Mouse (Mus musculus) forebrain, embryonic 16.5 days (tissue): Measurements from ENCODE around the gene Astn2. TPM values are rescaled to one million over a fixed set of nuclear protein-coding genes. Genes with fewer than 3 reads are reported as not detected.

Experiments used
- ATAC-seq: fragments of 200-750 bp; cut with Nextera tagmentation; 2 replicates; pipeline ENCODE4 v1.8.0; 2017; ENCODE audit warnings: mild to moderate bottlenecking, moderate library complexity
- H3K27ac ChIP-seq: fragments of 300-500 bp; sonication (generic); 2 replicates; pipeline ENCODE4 v1.5.1; 2014; ENCODE audit warnings: low read length, control low read depth
- H3K27me3 ChIP-seq: fragments of 300-500 bp; sonication (generic); replicated peaks from 2 replicates; pipeline ENCODE4 v1.6.1; 2014; ENCODE audit warnings: low read length; ENCODE audit not compliant: control insufficient read depth, insufficient read depth
- H3K36me3 ChIP-seq: fragments of 300-500 bp; sonication (generic); 2 replicates; pipeline ENCODE4 v1.6.1; 2014; ENCODE audit not compliant: control insufficient read depth, insufficient read depth
- H3K4me1 ChIP-seq: fragments of 300-500 bp; sonication (generic); replicated peaks from 2 replicates; pipeline ENCODE4 v1.6.1; 2014; ENCODE audit warnings: low read length; ENCODE audit not compliant: control insufficient read depth, insufficient read depth
- H3K4me2 ChIP-seq: fragments of 300-500 bp; sonication (generic); 2 replicates; pipeline ENCODE4 v1.6.1; 2014; ENCODE audit warnings: mild to moderate bottlenecking, low read length, control low read depth
- H3K4me3 ChIP-seq: fragments of 300-500 bp; sonication (generic); replicated peaks from 2 replicates; pipeline ENCODE4 v1.5.1; 2014; ENCODE audit warnings: mild to moderate bottlenecking, low read length, control low read depth
- H3K9ac ChIP-seq: fragments of 300-500 bp; sonication (generic); replicated peaks from 2 replicates; pipeline ENCODE4 v1.6.1; 2014; ENCODE audit warnings: low read depth, low read length, control low read depth
- H3K9me3 ChIP-seq: fragments of 300-500 bp; sonication (generic); 2 replicates; pipeline ENCODE4 v1.6.1; 2016; ENCODE audit warnings: low read length; ENCODE audit not compliant: control insufficient read depth
- WGBS: fragments of 180-500 bp; shearing (Covaris S2); extraction: QIAGEN DNeasy Blood & Tissue Kit; methylation state at CpG from one replicate; pipeline ENCODE4 v1.1.7; 2014; 5-methylcytosine and 5-hydroxymethylcytosine counted together
- polyA plus RNA-seq: library from polyadenylated mRNA; unstranded; fragments of >200 nt; fragmentation: Nextera tagmentation; extraction: Ambion mirVana; gene quantifications from 2 replicates; pipeline ENCODE4 v1.2.1, GENCODE M21; 2015

The Astn2 gene
- polyA plus RNA-seq: 0.65 and 1.5 TPM in 2 replicates

DNA sequence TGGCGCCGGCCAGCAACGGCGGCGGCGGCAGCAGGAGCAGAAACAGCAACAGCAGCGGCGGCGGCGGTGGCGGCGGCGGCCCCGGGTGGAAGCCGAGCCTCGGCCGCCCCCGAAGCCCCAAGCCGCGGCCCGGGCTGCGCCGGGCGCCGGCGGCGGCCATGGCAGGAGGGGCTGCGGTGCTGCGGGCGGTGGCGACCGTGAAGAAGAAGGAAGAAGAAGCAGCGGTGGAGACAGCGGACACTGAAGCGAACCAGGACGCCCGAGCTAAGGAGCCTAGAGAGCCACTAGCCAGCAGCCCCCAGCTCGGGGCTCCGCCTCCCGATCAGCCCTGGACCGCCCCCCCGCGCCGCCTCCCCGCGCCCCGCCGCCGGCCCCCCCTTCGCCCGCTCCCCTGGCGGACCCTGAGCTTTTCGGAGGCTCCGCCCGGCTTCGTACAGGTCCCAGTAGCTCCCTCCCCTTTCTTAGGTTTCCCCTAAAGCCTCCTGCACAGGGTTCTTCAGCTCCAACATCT is at the start of gene Astn2:
Gene Astn2 (minus strand): TSS at position 411 of the 511 bp plus-strand sequence.
- Histone ChIP-seq H3K9me3 (no peaks in the 10 kb centered on the region), H3K9ac (peak within 1 kb of the TSS; percentile 86), H3K36me3 (no peaks in the 10 kb centered on the region), H3K4me1 (peaks cover 29% of the 10 kb centered on the region), H3K4me3 (peak within 1 kb of the TSS; percentile 81), H3K27me3 (peaks cover 4% of the 10 kb centered on the region; the same call in 1 of the 2 replicates), H3K27ac (peak within 1 kb of the TSS; percentile 47), H3K4me2 (peak within 1 kb of the TSS; percentile 97)
- 0% methylated on average over 37 of the region's 56 CpGs for WGBS
- ATAC-seq: peak; percentile 45

DNA sequence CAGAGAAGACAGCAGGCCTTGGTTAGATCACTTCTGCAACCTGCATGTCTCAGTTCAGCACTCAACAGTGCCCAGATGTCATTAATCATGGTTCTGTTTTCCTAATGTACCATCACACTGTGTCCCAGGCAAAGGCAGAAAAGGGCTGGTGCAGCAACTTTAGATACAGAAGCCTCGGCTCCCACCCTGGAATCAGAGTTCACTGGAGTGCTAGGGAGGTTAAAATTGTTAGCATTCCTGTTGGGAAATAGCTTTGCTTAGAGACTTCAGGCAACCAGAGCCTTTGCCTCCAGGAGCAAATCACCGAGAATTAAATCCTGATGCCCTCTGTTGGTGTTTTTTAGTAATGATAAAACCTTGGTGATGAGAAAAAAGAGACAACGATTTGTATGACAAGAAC is 45.7 kb upstream of the Astn2 start:
- Histone ChIP-seq H3K4me2 (no peak overlapping the region), H3K4me1 (no peaks in the 10 kb centered on the region), H3K27me3 (no peaks in the 10 kb centered on the region), H3K27ac (no peak overlapping the region), H3K4me3 (no peak overlapping the region), H3K36me3 (no peaks in the 10 kb centered on the region), H3K9me3 (no peaks in the 10 kb centered on the region), H3K9ac (no peak overlapping the region)
- WGBS: 51% methylated on average over 3 of the region's 3 CpGs
- no peak for ATAC-seq

DNA sequence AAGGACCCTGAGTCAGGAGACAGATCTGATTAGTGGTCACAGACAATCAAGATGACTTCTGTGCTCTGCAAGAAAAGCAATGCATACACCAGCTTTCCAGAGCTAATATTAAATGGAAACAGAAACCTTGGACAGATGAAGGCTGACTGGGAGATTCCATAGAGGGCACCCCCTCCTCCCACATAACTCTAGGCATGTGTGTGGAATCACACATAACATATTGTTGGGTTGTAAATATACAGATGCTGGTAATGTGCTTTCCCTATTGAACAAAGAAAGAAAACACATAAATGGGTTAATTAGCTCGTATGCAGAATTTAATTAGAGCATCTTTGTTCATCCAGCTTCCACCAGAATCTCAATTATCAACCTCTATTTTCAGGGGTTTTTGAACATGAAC is 26.8 kb upstream of the Astn2 start:
- H3K9ac ChIP-seq: no peak overlapping the region
- ATAC-seq: peak; percentile 88
- peaks cover 5% of the 10 kb centered on the region for H3K4me1 ChIP-seq
- no peak overlapping the region for H3K27ac ChIP-seq
- WGBS: 3% methylated on average over 1 of the region's 1 CpGs
- H3K27me3 ChIP-seq: no peaks in the 10 kb centered on the region
- H3K9me3 ChIP-seq: no peaks in the 10 kb centered on the region
- H3K4me2 ChIP-seq: no peak overlapping the region
- no peaks in the 10 kb centered on the region for H3K36me3 ChIP-seq
- no peak overlapping the region for H3K4me3 ChIP-seq

DNA sequence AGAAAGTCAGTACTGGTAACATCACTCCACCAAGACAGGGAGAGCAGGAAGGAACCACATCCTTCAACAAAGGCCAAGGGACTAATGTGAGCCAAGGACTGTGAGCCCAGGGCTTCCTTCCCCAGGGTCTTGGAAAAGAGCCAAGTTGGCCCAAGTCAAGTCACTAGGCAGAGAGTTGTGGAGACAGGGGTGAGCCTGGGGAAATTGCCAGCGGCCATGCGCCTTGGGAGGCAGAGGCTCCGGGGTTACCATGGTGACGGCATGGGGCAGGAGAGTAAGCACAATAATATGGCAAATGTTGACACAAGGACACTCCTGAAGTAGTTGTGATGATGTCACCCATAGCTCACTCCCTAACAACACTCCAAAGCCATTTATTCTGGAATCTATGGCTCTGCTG is 21.4 kb upstream of the Astn2 start:
- no peaks in the 10 kb centered on the region for H3K4me1 ChIP-seq
- no peaks in the 10 kb centered on the region for H3K36me3 ChIP-seq
- no peaks in the 10 kb centered on the region for H3K27me3 ChIP-seq
- H3K9ac ChIP-seq: no peak overlapping the region
- no peak overlapping the region for H3K4me2 ChIP-seq
- no peak overlapping the region for H3K4me3 ChIP-seq
- no peak overlapping the region for H3K27ac ChIP-seq
- ATAC-seq: peak; percentile 40; the same call in 1 of the 2 replicates
- no peaks in the 10 kb centered on the region for H3K9me3 ChIP-seq
- WGBS: 76% methylated on average over 4 of the region's 4 CpGs

DNA sequence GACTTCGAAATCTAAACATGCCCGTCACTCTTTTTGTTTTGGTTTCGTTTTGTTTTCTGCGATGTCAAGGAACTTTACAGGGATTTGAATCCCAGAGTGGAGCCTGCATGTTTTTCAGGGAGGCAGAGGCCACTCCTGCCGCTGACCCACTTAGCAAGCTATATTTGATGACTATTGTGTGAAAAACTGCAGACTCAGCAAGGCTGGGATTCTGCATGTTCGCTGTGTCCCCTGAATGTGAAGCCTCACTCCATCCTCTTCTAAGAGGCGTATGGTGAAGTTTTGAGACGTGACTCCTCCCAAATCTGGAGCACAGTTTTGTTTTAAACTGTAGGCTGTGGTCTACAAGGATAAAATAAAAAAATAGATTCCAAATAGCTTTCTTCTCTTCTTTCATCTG is 10.4 kb upstream of the Astn2 start:
- H3K27ac ChIP-seq: no peak overlapping the region
- 64% methylated on average over 8 of the region's 8 CpGs for WGBS
- no peaks in the 10 kb centered on the region; the same call in 1 of the 2 replicates for H3K4me1 ChIP-seq
- no peaks in the 10 kb centered on the region for H3K9me3 ChIP-seq
- no peak overlapping the region for H3K9ac ChIP-seq
- H3K36me3 ChIP-seq: no peaks in the 10 kb centered on the region
- ATAC-seq: no peak
- no peak overlapping the region for H3K4me3 ChIP-seq
- no peak overlapping the region for H3K4me2 ChIP-seq
- H3K27me3 ChIP-seq: no peaks in the 10 kb centered on the region

DNA sequence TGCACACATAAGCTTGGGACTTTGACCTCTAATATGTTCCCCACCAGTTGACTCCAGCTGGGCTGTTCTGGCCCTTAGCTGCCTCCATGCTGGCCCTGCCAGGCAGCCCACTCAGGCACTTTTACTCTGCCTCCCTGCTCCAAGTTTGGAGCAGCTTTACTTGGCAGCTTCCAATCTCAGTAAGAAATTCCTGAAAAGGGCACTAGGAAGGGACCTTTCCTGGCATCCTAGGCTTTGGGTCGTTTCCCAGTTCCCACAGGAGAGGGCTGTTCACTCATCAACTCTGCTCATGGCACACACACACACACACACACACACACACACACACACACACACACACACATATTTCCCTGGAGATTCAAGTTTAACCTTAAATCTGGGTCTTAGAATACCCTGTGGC is 675 bp upstream of the Astn2 start:
- WGBS: 15% methylated on average over 1 of the region's 1 CpGs

DNA sequence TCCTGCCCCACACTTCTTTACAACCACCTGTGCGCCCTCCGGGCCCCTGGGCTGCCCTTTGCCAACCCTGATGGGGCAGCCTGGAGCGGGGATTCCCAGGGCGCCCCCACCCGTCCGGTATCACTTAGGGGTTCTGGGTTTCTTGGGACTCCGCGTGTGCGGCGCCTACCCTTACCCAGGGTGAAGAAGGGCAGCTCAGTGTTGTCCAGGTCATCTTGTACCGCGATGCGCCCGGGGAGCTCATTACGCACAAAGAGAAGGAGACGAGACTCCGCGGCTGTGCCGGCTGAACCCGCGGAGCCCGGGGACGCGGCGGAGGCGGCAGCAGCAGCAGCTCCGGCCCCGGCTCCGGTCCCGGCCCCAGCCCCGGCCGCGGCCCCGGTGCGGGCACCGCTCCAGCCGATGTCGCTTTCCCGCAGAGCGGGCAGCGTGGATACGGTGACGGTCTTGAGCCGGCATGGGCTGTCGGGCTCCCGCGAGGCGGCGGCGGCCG is 657 bp downstream of the Astn2 start:
- Histone ChIP-seq H3K27ac (peak overlapping the region; percentile 47), H3K36me3 (no peaks in the 10 kb centered on the region), H3K9me3 (no peaks in the 10 kb centered on the region), H3K27me3 (peaks cover 4% of the 10 kb centered on the region; the same call in 1 of the 2 replicates), H3K4me2 (peak overlapping the region; percentile 97), H3K4me1 (peaks cover 29% of the 10 kb centered on the region), H3K9ac (peak overlapping the region; percentile 86), H3K4me3 (peak overlapping the region; percentile 81)
- peak; percentile 27 for ATAC-seq
- WGBS: under 1% methylated on average over 43 of the region's 51 CpGs

More for the DNA sequence above, 675 bp upstream of the Astn2 start:
- H3K4me2 ChIP-seq: no peak overlapping the region
- H3K9ac ChIP-seq: no peak overlapping the region
- H3K36me3 ChIP-seq: no peaks in the 10 kb centered on the region
- no peaks in the 10 kb centered on the region for H3K9me3 ChIP-seq
- H3K4me3 ChIP-seq: no peak overlapping the region
- no peak overlapping the region for H3K27ac ChIP-seq
- peaks cover 2% of the 10 kb centered on the region; the same call in 1 of the 2 replicates for H3K27me3 ChIP-seq
- H3K4me1 ChIP-seq: peaks cover 29% of the 10 kb centered on the region
- no peak for ATAC-seq

DNA sequence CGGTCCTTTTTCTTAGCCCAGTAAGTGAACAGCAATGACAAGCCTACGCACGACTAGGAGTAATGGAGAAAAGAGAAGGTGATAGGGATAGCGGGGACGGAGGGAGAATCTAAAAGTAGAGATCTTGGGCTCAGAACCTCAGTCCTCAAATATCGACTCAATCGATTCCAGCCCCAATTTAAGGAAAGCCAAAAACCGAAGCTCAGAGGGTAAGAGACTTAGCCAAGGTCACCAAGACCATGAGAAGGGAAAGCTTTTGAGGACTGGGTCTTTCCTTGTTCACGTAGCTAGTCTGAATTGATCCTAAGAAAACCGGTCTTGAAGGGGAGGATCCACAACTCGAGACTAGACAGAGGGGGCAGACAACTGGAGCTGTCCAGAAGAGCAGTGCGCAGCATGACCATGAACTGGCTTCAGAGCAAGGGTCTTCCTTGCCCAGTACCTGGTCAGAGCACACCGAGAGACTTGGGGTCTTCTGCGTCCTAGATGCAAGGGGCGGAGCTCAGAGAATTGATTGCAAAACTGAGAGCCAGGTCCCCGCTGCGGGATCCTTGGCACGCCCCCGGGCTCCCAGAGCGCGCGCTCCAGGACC is 1.2 kb downstream of the Astn2 start:
- no peak overlapping the region for H3K27ac ChIP-seq
- no peaks in the 10 kb centered on the region for H3K36me3 ChIP-seq
- under 1% methylated on average over 22 of the region's 22 CpGs for WGBS
- H3K4me3 ChIP-seq: peak overlapping the region; percentile 81
- H3K27me3 ChIP-seq: peaks cover 4% of the 10 kb centered on the region; the same call in 1 of the 2 replicates
- H3K4me1 ChIP-seq: peaks cover 29% of the 10 kb centered on the region
- H3K4me2 ChIP-seq: peak overlapping the region; percentile 97
- H3K9ac ChIP-seq: peak overlapping the region; percentile 86
- H3K9me3 ChIP-seq: no peaks in the 10 kb centered on the region
- ATAC-seq: peak; percentile 9; the same call in 1 of the 2 replicates

DNA sequence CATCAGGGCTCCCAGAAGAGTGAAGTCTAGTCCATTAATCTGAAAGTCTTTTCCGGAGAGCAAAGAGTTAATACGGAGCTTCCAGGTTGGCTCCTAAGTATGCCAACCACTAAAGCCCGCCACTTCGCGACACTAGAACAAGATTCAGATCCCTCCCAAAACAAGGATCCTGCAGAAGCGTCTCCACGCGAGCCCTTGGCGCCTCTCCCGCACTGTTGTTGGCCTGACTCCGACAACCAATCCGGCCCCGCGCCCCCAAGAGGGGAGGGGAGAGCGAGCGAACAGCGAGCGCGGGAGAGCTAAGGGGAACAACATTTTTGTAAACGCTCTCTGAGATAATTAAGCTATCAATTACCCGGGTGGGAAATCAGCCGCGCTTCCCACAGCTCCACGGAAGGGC is 1.8 kb downstream of the Astn2 start:
- no peak overlapping the region for H3K27ac ChIP-seq
- H3K9ac ChIP-seq: 0 out of 2 replicates have a peak overlapping the region, but pooled peaks have one; percentile 3
- H3K9me3 ChIP-seq: no peaks in the 10 kb centered on the region
- ATAC-seq: peak; percentile 18; the same call in 1 of the 2 replicates
- under 1% methylated on average over 24 of the region's 24 CpGs for WGBS
- H3K4me2 ChIP-seq: peak overlapping the region; percentile 97
- H3K4me3 ChIP-seq: peak overlapping the region; percentile 81
- peaks cover 4% of the 10 kb centered on the region; the same call in 1 of the 2 replicates for H3K27me3 ChIP-seq
- no peaks in the 10 kb centered on the region for H3K36me3 ChIP-seq
- peaks cover 29% of the 10 kb centered on the region for H3K4me1 ChIP-seq
